ENCODE assay signal across 21 mouse cellular contexts in the genomic region with DNA sequence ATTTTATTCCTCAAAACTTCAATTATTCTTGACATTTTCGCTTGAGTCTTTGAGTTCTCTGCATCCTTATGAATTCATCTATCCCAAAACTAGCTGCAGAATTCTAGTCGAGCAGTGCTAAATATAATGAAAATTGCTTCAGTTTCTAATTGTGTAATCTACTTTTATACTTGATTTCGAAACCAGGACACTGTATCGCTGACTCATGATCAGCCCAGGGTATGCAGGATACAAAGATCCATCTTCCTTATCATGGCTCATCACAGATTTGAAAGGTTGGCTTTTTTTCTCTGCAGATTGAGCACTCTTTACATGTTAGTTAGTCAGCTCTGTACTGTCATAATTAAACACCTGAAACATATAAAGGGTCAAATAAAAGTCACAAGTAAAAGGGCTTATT.
DNase-seq lines count a peak whose midpoint lies in the region; ATAC-seq lines count a peak whose summit lies in the region.
"Had no signal": no experiment of that assay in that cellular context is flagged by ENCODE, and none has a peak within 500 bp of the region (broad histone marks: within the 10 kb centered on the region; RNA-seq: fewer than 3 reads in every experiment).

No protein-coding gene starts in this region.

- ATAC-seq in megakaryocyte, adult 5-6 weeks (ENCODE audit: poor library complexity, severe bottlenecking) = peak; percentile 57
- ATAC-seq: activated CD4-positive, CD25-positive, alpha-beta regulatory T cell, adult 4 months; forebrain, embryonic 13.5 days; forebrain, embryonic 16.5 days; hindbrain, embryonic 16.5 days; intestine, embryonic 15.5 days had no signal

- intact Hi-C loops in left cerebral cortex, postnatal 25 days (cut with DNase I) = no loop called here

- DNase-seq in adrenal gland, postnatal 36 days = peak; percentile 6 to 10
- DNase-seq in adrenal gland, adult 18-20 months (ENCODE audit: low spot score in 2 of 2) = no peak
- peak; percentile 26 for DNase-seq in adipocyte (ENCODE audit: low spot score)
- no peak for DNase-seq in left cerebral cortex, postnatal 25 days (ENCODE audit: low spot score in 2 of 2)
- no peak for DNase-seq in kidney, adult 11 months
- no peak for DNase-seq in cerebellum, adult 8-10 months
- DNase-seq: adrenal gland, postnatal 10 days; cerebellum, adult 11-12 months; cerebellum, adult 9-10 months; cerebellum, postnatal 14 days; gastrocnemius, postnatal 10 days; gastrocnemius, postnatal 36 days; heart, adult 11 months; heart, postnatal 10 days; heart, postnatal 36 days had no signal

Comparison
In these comparisons a context has a peak if more than half of its experiments do, and no peak if none do; other contexts are left out.
1. DNase-seq: peak in adrenal gland, postnatal 36 days (2 of 2) and adipocyte (single experiment); none in adrenal gland, adult 18-20 months (0 of 2), left cerebral cortex, postnatal 25 days (0 of 2), kidney, adult 11 months (single experiment) and cerebellum, adult 8-10 months (single experiment).